Mouse (Mus musculus) cerebral cortex, adult 2 months (tissue): ENCODE data around the gene Anln.

Source experiments
- WGBS: fragments of 180-500 bp; shearing (Covaris S2); methylation state at CpG from one replicate; pipeline ENCODE4 v1.1.7; 2018; 5-methylcytosine and 5-hydroxymethylcytosine counted together

Anln gene

GRCm38 (mm10) chr9:22322381-22323211, 66.4 kb downstream of the Anln start:
- 78% methylated on average over 8 of the region's 8 CpGs for WGBS

GRCm38 (mm10) chr9:22319109-22319508, 69.9 kb downstream of the Anln start:
- 95% methylated on average over 1 of the region's 1 CpGs for WGBS

GRCm38 (mm10) chr9:22316047-22316446, 72.9 kb downstream of the Anln start:
- 74% methylated on average over 5 of the region's 5 CpGs for WGBS

GRCm38 (mm10) chr9:22314066-22314465, 74.9 kb downstream of the Anln start:
- 73% methylated on average over 3 of the region's 3 CpGs for WGBS

- WGBS: 89% methylated on average over 5 of the region's 5 CpGs
Measured at GRCm38 (mm10) chr9:22313218-22313617, 75.8 kb downstream of the Anln start.

GRCm38 (mm10) chr9:22309651-22310050, 79.3 kb downstream of the Anln start:
- 92% methylated on average over 5 of the region's 5 CpGs for WGBS

GRCm38 (mm10) chr9:22307920-22308262, 81.1 kb downstream of the Anln start:
- 7% methylated on average over 9 of the region's 9 CpGs for WGBS

GRCm38 (mm10) chr9:22307156-22307919, 81.7 kb downstream of the Anln start, which contains the start of gene Zfp810:
Gene Zfp810 (minus strand): TSS chr9:22307648.
- under 1% methylated on average over 56 of the region's 56 CpGs for WGBS

- 16% methylated on average over 6 of the region's 6 CpGs for WGBS
Measured at GRCm38 (mm10) chr9:22306726-22307125, 82.3 kb downstream of the Anln start.

- WGBS: 96% methylated on average over 1 of the region's 1 CpGs
Measured at GRCm38 (mm10) chr9:22302199-22302598, 86.8 kb downstream of the Anln start.
